Mouse (Mus musculus) megakaryocyte progenitor cell, adult 5-6 weeks (primary cell): ENCODE data around the gene Tnnt2. TPM values are rescaled to one million over a fixed set of nuclear protein-coding genes. Genes with fewer than 3 reads are reported as not detected.

Source experiments
- ATAC-seq: replicated peaks from 2 replicates; pipeline ENCODE4 v1.8.0; 2016; ENCODE audit warnings: mild to moderate bottlenecking, moderate TSS enrichment, inconsistent platforms; ENCODE audit not compliant: poor library complexity
- total RNA-seq, 2 experiments: library from RNA; stranded (forward) in 1 of 2; stranded (reverse) in 1 of 2; fragments of 157-497, 149-512 nt in 1 of 2; fragments of 200-1000 nt in 1 of 2; gene quantifications; 2 replicates each; pipeline versions ENCODE4 v1.2.3 to v1.2.4; 2015 to 2017

Gene Tnnt2
- total RNA-seq (2015) (not detected in 2 replicates), total RNA-seq (2017) (not detected in 2 replicates)

DNA sequence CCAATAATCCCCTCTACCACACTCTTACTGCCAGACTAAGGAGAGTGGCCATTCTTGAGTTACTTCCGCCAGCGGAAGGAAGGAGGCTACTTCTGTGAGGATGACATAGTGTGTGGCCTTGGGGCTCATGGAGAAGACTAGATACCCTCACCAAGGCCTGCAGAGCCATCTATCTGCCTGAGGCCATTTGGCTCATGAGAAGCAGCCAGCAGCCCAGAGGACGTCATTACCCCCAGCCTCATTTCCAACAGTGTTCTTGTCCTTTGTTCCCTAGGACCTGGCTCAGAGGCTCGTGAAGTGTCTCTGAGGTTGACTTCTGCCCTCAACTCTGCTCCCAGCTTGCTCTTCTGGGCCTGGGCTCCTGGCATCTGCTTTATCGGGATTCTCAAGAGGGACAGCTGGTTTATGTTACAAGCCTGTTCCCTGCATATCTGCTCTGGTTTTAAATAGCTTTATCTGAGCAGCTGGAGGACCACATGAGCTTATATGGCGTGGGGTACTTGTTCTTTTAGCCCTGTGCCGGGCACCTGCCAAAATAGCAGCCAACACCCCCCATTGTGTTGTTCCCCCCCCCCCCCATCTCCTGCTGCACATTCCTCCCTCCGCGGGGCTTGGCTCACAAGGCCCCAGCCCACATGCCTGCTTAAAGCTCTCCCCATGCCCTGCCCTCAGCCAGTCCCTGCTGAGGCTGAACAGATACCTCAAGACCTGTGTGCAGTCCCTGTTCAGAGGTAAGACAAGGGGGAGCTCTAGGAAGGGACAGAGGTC is at the start of gene Tnnt2:
Gene Tnnt2, plus strand, starts transcription at position 639 of the 768 bp plus-strand sequence.
- no peak for ATAC-seq

DNA sequence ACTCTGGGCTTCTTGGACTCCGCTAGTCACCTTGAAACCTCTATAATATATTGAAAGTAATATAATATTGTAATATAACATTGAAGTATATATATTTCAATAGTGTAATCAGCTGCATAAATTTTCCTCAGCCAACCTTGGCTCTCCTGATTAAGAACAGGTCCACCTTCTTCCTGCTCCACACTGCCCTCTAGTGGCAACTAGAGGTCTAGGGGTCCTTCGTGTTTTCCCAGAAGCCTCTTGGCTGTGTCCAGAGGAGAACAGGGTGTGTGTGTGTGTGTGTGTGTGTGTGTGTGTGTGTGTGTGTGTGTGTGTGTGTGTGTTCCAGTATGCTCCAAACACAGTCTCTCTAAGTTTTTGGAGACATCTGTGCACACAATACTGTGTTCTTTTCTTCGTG is 48.4 kb upstream of the Tnnt2 start:
- ATAC-seq, result peak; percentile 80

DNA sequence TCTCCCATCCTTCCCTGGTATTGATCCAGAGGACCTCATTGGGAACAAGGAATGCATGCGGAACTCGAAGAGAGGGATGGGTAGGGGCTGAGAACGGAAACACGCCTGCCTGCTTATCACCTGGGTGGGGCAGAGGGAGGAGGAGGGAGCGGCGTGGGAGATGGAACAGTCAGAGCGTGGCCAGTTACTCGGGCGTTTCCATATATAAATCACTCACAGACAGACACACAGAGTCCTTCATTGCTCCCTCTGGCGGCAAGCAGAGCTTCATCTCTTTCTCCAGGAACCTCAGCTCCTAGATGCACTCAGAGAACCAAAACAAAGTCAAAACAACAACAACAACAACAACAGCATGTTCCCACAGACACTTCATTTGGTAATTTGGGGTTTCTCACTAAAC is 47.4 kb upstream of the Tnnt2 start:
- peak; percentile 53 for ATAC-seq

DNA sequence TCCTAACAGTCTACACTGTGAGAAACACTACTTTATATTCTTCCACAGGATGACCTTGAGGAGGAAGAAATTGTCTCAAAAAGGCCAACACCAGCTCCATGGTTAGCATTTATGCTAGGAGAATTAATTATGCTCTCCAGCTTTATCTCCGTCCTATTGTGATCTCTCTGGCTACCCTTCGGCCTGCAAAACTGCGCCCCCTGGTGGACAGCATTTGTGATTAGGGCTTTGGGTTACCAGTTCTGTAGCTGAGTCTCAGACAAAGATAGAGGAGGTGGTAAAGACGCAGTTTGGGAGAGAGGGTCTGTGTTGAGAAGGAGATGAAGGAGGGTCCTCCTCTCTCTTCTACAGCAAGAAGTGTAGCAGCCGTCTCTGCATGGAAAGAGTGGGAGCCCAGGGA is 46.3 kb upstream of the Tnnt2 start:
- peak; percentile 70 for ATAC-seq

DNA sequence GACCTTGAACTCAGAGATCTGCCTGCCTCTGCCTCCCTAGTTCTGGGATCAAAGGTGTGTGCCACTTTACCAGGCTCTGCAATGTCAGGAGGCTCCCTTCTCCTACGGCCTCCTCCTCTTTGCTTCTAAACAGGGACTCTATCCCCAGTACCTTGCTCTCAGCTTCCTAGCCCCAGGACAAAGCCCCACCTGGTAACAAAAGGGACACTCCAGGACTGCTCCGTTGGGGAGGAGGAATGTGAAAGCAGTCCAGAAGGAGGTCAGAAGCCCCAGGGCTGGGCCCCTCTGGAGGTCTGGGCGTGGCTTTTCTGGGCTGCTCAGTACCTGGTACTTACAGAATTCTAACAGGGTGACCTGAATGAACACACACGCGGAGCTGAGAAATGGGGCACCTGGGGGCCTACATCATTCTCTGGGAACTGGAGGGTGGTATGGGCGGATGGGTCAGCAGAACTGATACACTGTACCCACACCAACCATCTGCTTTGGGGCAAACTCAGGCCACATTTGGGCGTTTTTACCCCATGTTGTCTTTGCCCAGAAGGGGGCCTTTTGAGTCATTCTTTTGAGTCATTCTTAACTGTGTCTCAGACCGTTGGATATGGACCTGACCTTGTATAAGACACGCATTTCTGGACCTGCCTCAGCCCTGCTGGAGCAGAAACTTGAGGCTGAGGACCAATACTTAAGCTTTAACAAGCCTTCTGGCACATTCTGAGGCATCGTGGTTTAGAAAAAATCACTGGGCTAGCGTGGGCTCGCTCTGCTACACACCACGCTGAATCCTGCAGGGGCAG is 43.8 kb upstream of the Tnnt2 start:
- ATAC-seq, result no peak

DNA sequence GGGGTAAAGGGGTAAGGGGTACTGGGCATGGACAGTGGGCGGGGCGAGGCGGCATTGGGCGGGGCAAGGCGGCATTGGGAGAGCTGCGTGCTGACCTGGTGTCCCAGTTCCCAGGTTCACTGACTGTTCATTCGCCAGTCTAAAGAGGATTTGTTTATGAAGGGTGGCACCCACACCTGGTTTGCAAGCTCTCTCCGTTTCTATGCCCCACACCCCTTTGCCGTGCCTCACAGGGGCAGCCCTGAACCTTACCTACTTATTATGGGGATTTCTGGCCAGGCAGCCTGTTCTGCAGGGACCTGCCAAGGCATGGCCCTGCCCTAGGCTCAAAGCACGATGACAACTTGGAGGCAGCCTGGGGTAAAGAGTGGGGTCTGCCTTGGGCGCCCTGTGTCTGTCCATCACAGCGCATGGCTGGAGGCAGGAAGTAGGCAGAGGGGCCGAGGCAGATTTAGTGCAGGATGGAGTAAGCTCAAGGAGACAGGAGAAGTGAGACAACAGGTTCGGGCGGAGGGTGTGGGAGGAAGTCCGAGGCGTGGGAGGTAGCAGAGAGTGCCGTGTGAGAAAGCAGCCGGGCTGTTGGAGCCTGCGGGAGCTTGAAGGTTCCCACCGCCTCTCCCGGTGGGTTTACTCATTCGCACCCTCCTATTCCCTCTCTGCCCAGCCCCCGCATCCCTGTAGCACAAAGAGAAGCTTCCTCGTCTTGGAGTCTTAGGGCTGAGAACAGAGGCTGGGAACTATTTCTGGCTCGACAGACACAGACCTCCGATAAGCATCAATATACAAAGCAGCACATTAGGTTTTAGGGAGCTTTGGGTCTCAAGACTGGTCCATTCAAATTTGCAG is 42.6 kb upstream of the Tnnt2 start:
- peak; percentile 52 for ATAC-seq

DNA sequence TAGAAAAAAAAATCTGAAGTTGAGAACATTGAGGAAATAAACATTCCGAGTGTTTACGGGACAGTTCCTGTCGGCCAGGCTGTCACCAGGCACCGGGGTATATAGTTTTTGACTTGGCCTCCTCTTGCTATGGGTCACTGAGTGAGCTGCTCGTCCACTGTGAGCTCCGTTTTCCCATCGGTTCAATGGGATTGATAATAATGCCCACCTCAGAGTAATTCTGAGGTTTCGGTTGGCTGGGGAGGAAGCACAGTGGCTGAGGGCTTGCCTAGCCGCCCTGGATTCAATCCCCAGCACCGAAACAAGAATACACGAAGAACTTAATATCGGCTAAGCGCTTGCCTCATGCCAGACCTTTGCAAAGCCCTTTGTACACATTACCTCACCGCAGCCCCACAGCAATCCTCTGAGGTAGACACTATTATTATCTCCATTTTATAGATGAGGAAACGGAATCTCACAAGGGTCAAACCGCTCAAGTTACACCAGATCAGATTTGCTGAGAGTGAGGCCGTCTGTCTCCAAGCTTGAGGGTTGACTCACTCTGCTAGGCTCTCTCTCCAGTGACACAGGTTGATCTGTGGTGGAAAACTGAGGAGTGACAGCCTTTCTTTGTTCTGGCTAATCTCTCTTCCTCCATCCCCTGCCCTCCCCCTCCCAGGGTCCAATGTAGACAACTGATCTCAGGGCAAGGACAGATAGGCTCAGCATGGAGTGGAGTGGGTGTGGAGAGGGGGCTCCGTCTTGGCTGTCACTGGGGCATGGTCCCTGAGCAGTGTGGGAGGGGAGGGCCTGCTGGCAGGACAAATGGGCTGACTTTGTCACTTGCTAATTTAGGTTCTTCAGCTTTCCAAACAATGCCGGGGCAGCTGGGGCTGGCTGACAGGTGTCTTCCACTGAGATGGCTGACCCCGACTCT is 41.7 kb upstream of the Tnnt2 start:
- peak; percentile 27 for ATAC-seq

DNA sequence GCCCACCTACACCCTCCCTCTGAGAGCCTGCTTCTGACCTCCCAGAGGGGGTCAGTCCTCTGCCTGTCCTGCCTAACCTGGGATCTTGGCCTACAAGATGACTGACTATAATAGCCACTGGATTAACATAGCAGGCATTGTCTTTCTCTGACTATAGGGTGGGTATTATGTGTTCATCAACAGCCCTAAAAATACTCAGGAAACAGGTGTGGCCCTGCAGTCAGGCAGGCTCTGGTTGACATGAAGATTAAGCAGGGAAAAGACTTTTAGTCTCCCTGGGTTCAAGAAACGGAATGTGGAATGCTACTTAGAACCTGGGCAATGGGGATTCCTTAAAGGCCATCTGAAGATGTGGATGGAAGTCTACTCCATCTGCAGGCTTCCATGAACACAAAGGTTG is 37.7 kb upstream of the Tnnt2 start:
- ATAC-seq, result no peak

DNA sequence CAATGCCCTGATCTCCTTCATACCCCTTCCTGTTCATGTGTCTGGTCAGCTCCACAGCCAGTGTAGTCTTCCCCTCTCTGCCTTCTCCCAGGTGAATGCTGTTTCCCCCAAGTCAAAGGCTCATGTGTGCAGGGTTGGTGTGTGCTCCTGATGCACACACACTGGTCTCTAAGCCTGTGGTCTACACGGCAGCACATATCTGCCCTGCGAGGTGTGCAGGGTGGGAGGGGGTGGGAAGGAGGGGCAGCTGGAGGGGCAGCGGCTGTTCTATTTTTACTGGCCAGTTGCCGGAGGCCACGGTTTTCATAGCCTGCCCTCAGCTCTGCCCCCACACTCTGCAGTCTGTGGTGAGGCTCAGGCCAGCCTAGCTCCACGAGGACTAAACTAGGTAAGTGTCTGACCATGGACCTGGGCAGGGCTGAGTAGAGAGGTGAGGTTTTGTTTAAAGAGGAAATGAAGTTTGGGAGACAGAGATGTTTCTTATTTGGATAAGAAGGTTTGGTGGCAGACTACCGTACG is 37.0 kb upstream of the Tnnt2 start:
- ATAC-seq, result no peak

DNA sequence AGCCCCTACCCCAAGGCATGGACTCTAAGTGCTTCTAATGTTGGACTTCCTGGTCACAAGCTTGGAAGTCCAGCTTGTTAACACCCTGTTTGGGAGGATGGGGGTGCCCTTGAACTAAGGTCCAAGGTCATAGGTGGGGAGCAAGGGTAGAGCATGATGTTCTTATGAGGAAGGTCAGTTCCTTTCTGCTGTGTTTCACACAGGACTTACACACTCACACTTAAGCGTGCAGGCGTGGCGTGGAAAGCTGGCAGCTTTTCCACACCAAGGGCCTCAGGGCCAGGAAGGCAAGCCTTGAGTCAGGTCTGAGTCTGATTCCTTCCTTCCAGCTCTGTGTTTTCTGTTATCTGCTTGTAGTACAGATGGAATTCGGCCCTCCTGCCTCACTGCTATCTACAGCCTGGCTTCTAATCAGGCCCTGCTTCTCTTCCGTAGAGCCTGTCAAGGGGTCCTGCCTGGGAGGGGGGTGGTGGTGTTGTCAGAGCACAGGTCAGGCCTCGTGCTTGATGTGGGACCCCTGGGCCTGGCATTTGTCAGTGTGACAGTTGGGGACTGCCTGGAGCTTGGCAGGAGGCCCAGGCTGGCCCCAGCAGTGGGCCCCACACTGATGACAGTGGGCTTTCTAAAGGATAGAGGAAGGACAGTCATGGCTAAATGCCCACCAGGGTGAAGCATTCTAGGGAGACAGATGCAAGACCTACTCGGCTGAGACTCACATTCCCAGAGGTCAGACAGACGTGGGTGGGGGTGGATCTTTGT is 35.8 kb upstream of the Tnnt2 start:
- peak; percentile 33 for ATAC-seq

DNA sequence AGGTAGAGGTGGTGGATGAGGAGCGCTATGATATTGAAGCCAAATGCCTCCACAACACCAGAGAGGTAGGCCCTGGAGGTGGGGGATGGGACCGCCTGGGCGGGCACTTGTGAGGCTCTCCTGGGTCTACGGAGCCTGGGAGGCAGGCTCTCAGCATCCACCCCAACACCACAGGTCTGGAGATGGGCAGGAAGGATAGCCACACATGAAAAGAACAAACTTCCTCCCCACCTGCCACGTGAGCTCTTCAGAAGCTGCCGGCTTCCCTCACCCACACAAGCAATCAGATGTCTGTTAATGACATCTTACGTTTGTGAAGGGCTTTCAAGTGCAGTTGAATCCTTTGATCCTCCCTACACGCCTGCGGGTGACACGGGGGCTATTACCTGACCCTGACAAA is 28.6 kb upstream of the Tnnt2 start:
- no peak for ATAC-seq

DNA sequence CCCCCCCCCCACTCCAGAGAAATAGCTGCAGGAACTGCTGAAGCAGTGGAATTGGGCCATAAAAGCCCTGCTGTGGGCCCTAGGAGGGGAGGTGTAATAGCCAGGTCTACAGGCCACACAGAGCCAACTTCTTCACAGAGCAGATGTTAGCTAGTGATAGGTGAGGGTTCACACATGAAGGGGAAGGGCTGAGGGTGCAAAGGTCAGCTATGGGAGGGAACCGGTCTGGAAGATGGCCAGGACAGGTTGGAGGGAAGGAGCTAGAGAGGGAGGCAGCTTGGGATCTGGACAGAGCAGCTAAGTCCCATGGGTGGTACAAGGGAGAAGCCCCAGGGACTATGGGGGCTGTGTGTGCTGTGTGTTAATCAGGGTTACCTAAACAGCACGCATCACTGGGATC is 26.0 kb upstream of the Tnnt2 start:
- ATAC-seq, result no peak

DNA sequence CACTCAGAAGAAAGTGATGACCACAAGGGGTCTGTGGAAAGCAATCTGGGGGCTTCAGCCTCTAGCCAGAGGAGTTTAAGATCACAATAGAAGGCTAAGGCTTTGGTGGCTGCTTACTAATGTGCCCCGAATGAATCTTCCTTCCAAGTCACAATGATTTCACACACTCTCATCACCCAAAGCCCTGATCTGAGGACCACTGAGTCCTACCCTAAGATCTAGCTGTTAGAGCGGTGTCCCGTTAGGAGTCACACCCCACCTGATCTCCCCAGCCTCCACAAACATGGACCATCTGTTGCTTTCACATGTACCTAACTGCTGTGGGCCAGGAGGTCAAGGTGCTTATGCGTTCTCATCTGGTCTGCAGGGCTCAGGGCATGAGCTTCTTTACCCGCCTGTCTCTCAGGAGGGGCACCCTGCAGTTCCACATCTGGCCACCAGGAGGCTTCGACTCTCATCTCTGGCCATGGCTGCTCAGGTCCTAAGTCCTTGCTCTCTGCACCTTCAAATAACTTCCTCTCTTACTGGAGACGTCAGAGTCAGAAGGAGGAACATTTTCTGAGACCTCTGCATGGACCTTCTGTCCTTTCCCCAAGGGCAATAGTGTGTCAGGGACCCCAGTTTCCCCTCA is 25.0 kb upstream of the Tnnt2 start:
- ATAC-seq, result peak; percentile 87

DNA sequence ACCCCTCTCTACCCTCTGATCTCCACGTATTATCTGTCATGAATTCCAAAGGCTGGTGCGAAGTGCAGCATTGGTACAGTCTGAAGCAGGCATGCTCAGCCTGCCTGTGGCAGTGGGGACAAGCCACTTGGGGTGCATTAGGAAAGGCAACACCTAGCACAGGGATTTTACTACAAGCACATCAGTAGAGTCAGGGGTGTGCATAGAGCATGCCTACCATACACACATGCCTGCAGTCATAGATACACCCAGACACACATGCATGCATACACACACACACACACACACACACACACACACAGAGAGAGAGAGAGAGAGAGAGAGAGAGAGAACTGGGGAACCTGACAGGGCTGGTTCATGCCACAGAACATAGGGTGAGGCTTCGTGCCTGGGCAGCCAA is 23.9 kb upstream of the Tnnt2 start:
- ATAC-seq, result no peak

DNA sequence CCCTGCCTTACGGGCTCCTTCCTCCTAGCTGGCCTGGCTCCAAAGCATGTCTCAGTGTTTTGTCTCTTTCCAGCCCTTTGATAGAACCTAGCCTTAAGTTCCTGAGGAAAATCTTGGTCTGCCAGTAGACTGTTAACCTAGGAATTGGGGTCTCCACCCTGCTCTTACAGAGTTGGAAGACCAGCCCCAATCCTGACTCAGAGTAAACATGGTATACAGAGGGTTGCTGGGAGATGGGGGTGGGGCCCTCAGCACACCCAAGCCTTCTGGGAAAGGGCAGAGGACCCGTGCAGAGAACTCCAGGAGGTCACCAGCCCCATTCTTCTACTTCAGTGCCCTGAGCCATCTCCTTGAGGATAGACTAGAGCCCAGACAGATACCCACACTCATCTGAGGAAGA is 23.5 kb upstream of the Tnnt2 start:
- ATAC-seq, result no peak

DNA sequence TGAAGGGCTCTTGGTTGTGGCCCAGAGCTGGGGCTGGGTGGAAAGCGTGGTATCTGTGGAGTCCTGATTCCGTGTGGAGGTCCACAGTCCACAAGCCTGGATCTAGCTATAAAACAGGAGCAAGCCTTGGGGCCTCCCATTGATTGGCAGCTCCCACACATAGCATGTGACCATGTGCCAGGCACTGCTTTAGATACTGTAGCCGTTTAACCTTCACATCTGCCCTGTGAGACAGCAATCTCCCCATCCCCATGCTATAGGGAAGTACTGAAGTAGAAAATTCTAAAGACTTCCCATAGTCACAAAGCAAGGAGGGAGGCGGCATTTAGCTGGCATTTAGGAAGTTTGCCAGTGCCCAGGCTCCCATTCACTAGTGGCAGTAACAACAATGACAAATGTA is 23.1 kb upstream of the Tnnt2 start:
- ATAC-seq, result no peak

DNA sequence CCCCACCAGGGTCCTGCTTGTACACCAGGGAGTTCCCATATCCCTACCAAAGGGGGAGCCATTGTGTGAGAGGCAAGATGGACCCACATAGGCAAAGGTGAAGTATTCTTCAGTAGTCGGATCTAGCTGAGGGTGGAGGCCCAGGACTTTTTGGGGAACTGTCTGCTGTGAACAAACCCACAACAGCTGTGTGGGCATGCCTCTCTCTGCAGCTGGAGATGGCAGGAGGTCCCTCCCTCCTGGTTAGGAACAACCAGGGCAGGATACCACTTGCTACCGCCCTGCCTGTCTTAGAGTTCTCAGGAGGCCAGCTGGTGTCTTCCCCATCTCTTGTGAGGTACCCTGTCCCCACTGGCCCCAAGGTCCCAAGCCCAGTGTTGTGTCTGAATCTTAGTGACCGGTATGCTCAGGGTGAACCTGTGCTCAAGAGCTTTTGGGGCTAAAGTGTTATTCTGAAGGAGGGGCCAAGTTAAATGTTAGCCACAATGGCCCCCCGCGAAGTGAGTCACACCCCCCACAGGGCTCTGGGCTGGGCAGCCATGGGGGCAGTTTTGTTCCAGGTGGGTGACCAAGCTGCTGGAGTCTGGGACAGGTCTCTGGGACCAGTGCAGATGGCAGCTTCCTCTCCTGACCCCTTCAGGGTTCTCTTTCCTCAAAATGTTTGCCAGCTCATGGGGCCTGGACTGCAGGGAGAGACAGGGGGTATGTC is 22.3 kb upstream of the Tnnt2 start:
- ATAC-seq, result peak; percentile 47

DNA sequence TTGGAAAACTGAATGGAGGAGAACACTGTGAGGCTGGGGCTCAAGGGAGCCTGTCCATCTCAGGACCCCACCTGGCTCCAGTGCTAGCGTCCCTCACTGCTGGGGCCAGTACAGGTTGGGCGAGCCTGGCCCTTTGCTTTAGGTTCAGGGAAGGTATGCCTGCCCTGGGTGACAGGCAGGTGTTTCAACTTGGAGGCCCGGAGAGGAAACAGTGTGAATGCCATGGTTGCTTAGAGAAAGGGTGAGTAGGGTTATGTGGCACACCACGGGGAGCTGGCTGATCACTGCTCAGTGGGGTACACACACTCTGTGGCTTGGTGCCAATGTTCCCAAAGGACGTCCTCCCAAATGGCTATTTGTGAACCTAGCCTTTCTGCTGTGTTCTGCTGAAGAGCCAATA is 21.6 kb upstream of the Tnnt2 start:
- no peak for ATAC-seq
